Mouse (Mus musculus) megakaryocyte-erythroid progenitor cell, adult 5-6 weeks (primary cell): ENCODE measurements at regions not wholly inside any gene's neighbourhood (a gene's known extent, or its start where the extent isn't known, plus 50 kb on each side); places are given as distances from the start of the nearest gene placed in this dataset.

Source experiments
- ATAC-seq: replicated peaks from 2 replicates; pipeline ENCODE4 v1.8.0; 2016; ENCODE audit warnings: mild to moderate bottlenecking, inconsistent platforms; ENCODE audit not compliant: severe bottlenecking, poor library complexity, low FRiP score, low TSS enrichment

DNA sequence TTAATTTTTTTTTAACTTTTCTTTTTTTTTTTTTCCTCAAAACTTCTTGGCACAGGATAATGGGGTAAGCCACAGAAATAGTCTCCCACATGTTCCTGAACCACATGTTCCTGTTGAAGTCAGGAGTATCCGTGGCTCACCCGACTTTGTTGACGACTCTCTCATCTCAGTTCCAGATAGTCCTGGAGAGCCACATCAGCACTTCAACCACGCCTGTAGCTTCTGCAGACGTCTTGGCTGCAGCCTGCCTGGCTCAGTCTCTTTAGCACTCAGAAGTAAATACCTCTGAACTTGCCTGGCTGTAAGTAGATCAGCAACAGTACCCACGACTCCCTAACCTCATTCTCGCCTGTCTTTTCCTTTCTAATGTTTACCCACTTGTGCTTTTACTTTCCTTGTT, 50.3 kb upstream of the Rapgef5 start:
- no peak for ATAC-seq
